Mouse (Mus musculus): ENCODE data around the gene Cdhr1.

GRCm38 (mm10) chr14:37139051-37139710 lies 41.0 kb upstream of the Cdhr1 start:
- no peak for TF ChIP-seq ZNF384 (IDR thresholded peaks at IDR 0.05; ENCODE audit: low read depth, low read length)
- TF ChIP-seq HCFC1 (IDR thresholded peaks at IDR 0.05; ENCODE audit: borderline replicate concordance, insufficient read depth, low read length) = no peak
- TF ChIP-seq CHD2 (IDR thresholded peaks at IDR 0.05; ENCODE audit: low read depth, low read length) = no peak
- TF ChIP-seq ZC3H11A (IDR thresholded peaks at IDR 0.05; ENCODE audit: borderline replicate concordance, low read depth, low read length) = no peak
- no peak for TF ChIP-seq MAFK (IDR thresholded peaks at IDR 0.05; ENCODE audit: insufficient read depth, low read depth, low read length)
